Mouse (Mus musculus) spleen, postnatal 10 days (tissue): ENCODE data around the gene Gm5089.
"Not testable (repeated sequence)": the region's sequence is repeated elsewhere in the genome, so short reads cannot be mapped to it uniquely, and the experiment has no call there.

Source experiments
- DNase-seq, 2 experiments: peaks; one replicate each; pipeline ENCODE4 v3.0.0; 2021 to 2022; ENCODE audit warnings: low spot score in 2 of 2

Gene Gm5089

GRCm38 (mm10) chr14:122463734-122464341, 12.9 kb upstream of the Gm5089 start:
- not testable (repeated sequence) for DNase-seq

- no peak for DNase-seq
These were observed 12.3 kb upstream of the Gm5089 start for GRCm38 (mm10) chr14:122463080-122463691.

DNA sequence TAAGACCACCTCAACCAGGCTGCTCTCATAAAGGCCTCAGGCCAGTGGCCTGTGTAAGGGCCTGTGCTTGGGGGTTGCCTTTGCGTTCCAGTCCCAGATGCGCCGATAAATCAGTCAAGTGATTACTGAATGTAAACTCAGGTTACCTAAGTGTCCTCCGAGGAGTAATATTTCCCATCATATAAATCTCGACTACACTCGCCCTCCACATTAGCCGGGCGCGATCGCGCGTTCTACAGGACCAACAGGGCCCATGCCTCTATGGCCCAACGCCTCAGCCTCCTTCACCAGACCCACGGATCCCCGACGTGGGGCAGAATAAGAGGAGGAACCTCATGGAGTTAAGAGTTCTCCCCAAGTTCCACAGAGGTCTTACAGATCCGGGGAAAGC, 11.8 kb upstream of the Gm5089 start:
- no peak for DNase-seq

DNA sequence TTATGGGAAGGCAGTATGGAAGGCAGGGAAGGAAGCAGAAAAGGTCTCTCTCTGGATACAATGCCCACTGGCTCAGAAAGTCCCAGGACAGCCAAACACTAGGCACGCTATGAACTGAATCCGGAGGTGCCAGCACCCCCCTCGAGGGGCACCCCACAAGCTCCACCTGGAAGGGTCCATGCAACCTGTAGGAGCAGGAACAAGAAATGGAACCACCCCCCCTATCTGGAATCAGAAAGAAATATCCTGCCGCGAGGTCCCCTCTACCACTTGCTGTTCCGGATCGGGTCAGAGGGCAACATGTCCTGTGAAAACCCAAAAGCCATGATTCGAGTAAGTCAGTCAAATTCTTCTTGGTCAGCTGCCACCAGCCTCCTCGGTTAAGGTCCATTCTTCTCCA, 11.1 kb upstream of the Gm5089 start:
- DNase-seq: no peak

DNA sequence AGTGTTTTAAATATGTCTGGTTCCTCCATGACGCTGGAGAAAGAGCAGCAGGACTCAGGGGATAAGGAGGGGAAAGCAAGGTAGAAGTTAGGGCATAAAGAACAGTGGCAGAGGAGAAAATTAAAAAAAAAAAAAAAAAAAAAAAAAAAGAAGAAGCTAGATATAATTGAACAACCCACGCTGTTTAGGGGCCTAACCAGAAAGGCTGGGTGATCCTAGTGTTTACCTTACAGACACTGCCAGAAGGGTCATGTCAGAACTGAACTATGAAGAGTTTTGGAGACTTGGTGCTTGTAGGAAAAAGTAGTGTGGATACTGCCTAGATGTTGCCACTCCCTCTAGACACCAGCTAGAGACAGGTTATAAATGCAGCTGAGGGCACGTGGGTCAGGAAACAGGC, 10.6 kb upstream of the Gm5089 start:
- DNase-seq: no peak

DNA sequence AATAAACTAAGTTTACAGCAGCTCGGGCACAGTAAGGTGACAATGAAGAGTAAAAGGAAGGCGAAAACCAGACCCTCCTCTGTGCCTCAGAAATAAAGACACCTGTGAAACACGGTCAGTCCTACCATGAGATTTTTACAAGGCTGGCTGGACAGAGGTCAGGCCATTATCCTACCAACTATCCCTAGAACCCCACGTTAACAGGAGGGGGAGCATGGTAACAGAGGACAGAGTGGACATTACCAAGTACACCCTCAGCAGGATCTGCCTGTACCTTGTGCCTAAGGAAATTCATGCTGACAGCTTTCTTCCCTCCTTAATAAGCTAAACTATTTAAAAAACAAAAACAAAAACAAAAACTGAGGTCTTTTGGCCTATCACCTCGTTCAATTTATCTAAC, 9.3 kb upstream of the Gm5089 start:
- no peak for DNase-seq

- DNase-seq: no peak
These were observed 8.9 kb upstream of the Gm5089 start for GRCm38 (mm10) chr14:122459776-122460175.

GRCm38 (mm10) chr14:122459332-122459731, 8.4 kb upstream of the Gm5089 start:
- DNase-seq: not testable (repeated sequence)

DNA sequence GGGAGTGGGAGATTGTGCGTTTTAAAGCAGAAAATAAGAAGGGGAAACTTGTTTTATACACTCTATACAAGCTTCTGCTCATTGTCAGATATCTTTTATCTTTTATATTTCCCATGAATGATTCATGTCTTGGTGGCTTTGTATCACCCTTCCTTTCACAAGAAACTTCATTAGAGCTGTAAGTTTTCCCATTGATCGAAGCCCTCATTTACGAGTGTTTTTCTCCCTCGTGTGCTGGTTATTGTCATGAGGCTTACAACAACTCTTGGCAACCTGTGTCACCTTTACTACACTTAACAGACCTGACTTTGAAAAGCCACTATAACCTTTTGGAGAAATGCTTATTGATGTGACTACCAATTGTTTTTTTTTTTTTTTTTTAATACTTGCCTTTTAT, 4.6 kb upstream of the Gm5089 start:
- DNase-seq: no peak

- DNase-seq: no peak
These were observed 4.1 kb upstream of the Gm5089 start for GRCm38 (mm10) chr14:122454901-122455561.

DNA sequence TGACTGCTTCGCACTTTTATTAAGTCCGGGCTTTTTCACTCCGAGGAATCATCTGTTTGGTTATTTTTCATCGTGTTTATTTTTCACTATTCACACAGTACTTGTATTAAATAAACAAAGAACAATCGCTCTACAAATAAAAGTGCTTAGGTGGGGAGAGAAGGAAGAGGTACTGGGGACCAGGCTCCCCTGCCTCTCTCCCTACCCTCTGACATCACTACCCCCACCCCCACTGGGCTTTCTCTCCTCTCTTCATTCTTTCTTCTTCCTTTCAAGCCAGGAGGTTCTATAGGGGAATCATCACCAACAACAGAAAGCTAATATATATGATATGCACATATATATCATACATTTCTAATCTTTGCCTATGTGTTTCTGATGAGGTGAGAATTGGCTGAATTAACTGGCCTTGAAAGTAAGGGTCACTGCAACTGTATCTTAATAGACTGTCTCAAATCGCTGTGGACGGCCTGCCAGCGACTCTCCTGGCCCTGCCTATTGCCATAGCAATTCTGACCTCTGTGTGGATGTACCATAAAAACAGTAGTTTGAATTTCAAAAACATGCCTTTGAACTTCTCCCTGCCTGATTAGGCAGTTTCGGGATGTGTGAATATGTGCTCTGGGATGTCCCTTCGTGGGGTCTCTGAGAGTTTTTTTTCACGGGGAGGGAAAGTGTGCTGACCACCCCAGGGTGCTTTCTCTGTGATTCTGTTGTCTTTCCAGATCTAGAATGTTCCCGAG, 3.3 kb upstream of the Gm5089 start:
- no peak for DNase-seq

GRCm38 (mm10) chr14:122453388-122453995, 2.6 kb upstream of the Gm5089 start:
- DNase-seq: no peak

GRCm38 (mm10) chr14:122452701-122453387, 1.9 kb upstream of the Gm5089 start:
- no peak for DNase-seq

GRCm38 (mm10) chr14:122451551-122452145, 733 bp upstream of the Gm5089 start:
- no peak for DNase-seq

- no peak for DNase-seq
These were observed 1.1 kb downstream of the Gm5089 start for GRCm38 (mm10) chr14:122449601-122450495.

DNA sequence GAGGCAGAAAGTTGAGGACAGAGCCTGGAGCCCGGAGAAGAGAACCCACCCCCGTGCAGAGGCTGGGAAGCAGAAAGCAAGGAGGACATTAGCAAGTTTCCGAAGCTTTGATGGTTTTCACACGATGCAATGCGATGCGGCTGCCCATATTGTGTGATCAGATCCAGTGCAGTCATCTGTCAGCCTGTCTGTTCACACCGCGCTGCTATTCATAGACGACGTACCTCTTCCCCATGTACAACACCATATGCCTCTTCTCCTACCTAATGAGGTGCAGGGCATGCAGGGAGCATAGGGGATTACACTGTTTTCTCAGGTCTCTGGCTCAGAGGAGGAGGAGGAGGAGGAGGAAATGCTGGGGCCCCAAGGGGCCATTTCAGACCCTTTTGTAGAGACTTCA, 14.1 kb downstream of the Gm5089 start:
- no peak for DNase-seq

- DNase-seq: no peak
These were observed 16.9 kb downstream of the Gm5089 start for GRCm38 (mm10) chr14:122434039-122434438.

DNA sequence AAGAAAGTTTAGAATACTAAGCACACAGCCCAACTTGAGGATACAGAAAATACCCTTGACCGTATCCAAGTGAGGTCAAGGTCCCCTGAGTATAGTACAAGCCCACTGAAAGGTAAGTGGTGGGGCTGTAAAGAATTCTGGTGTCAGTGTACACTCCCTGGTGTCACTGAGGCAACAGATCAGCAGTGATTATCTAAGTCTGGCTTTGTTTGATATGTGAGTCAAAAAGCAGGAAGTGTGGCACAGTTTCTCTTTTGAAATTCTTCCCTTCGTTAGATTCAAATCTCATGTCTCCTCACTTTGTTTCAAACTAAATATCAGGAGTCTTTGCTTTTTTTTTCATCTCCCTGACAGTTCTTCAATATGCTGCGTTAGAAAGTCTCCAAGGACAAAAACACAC, 18.4 kb downstream of the Gm5089 start:
- no peak for DNase-seq

- no peak for DNase-seq
These were observed 23.3 kb downstream of the Gm5089 start for GRCm38 (mm10) chr14:122427654-122428053.

- no peak for DNase-seq
These were observed 23.7 kb downstream of the Gm5089 start for GRCm38 (mm10) chr14:122427204-122427560.
